Mouse (Mus musculus): ENCODE data around the gene Chrnb2. TPM values are rescaled to one million over a fixed set of nuclear protein-coding genes. Genes with fewer than 3 reads are reported as not detected.
A peak's percentile ranks its signal among the peaks of the same experiment; 100 is the strongest.

Chrnb2 gene
- total RNA-seq, 2 experiments from 2014 or later: 0.38 to 1.0 TPM

- ATAC-seq (replicated peaks; ENCODE audit: low FRiP score, low TSS enrichment, poor library complexity, severe bottlenecking): no peak
These were observed 40.9 kb downstream of the Chrnb2 start for GRCm38 (mm10) chr3:89723400-89724084.

- no peak for ATAC-seq (replicated peaks; ENCODE audit: low FRiP score, low TSS enrichment, poor library complexity, severe bottlenecking)
These were observed 42.4 kb downstream of the Chrnb2 start for GRCm38 (mm10) chr3:89722032-89722431.

DNA sequence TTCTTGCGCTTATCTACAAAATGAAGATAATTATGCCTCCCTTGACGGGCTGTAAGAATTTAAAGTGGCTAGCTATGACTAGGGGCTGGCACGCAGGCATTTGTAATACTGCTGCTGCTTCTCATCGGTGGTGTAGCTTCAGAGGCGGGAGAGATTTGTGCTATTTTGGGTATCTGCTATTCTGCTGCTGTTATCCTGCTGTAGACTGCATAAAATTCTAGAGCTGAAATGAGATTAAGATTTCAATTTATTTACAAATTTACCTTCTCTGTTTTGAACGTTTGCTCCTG is 48.5 kb downstream of the Chrnb2 start:
- ATAC-seq (replicated peaks; ENCODE audit: low FRiP score, low TSS enrichment, poor library complexity, severe bottlenecking): no peak

DNA sequence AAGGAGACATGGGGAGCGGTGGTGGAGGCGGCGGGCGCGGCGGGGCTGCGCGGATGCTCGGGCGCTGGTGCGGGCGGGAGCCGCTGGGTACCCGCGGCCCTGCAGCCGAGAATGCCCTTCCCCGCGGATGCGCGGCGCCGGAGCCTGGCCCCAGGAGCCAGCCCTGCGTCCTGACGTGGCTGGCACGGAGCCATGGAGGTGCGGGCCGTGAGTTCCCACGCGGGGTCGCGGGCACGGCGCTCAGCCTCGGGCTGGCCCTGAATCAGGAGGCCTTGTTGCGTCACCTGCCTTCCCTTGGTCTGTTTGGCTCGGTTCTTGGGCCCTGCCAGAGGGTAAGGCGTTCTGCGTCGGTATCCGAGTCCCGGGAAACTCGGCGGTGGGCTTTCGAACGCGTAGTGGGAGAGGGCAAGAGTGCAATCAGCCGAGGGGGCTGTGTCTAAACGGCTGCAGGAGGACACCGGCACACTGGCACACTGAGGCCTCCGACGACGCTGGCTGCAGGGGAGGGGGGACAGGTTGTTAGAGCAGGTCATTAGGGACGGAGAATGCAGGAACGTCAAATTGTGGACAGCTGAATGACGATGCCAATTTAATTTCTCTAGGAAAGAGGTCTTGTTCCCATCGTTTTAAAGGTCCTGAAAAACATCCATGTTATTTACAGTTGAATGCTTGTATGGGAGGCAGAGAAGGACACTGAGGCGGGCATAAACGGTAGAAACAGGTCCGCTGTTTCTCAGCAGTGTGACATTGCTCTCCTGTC is 49.0 kb downstream of the Chrnb2 start:
- peak; percentile 24 for ATAC-seq (replicated peaks; ENCODE audit: low FRiP score, low TSS enrichment, poor library complexity, severe bottlenecking)

- ATAC-seq (replicated peaks; ENCODE audit: low FRiP score, low TSS enrichment, poor library complexity, severe bottlenecking): peak; percentile 85
These were observed 49.8 kb downstream of the Chrnb2 start, which contains the start of gene Adar for GRCm38 (mm10) chr3:89714359-89715206. Gene Adar, plus strand, starts transcription at chr3:89715022.

GRCm38 (mm10) chr3:89704064-89704463 is 60.4 kb downstream of the Chrnb2 start:
- ATAC-seq (replicated peaks; ENCODE audit: low FRiP score, low TSS enrichment, poor library complexity, severe bottlenecking): no peak

DNA sequence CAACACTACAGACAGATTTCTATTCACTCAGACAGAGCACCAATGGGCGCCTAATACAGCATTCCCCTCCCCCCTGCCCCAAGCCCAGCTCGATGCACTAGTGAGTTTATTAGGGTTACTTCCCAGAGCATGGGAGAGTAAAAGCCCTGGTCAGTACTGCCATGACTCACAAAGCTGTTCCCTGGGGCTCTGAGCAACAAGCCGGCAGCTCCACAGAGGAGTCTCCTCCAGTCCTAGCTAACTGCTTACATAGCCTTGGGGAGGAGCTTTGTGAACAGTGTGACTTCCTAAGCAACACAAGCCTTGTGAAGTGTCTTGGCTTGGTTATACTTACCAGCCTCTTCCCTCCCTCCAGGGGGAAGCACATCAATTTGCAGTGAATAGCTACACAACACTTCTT is 60.8 kb downstream of the Chrnb2 start:
- no peak for ATAC-seq (replicated peaks; ENCODE audit: low FRiP score, low TSS enrichment, poor library complexity, severe bottlenecking)

GRCm38 (mm10) chr3:89700461-89700860 is 64.0 kb downstream of the Chrnb2 start:
- no peak for ATAC-seq (replicated peaks; ENCODE audit: low FRiP score, low TSS enrichment, poor library complexity, severe bottlenecking)

DNA sequence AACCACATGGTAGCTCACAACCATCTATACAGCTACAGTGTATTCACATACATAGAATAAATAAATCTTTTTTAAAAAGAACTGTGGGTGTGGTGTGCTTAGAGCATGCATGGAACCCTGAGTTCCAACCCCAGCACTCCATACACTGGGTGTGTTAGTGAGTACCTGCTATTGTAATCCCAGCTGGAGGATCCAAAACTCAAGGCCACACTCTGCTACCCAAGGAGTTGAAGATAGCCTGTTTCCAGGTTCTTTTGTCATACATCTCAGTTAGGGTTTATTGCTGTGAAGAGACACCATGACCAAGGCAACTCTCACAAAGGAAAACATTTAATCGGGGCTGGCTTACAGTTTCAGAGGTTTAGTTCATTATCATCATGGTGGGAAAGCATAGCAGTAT is 65.5 kb downstream of the Chrnb2 start:
- no peak for ATAC-seq (replicated peaks; ENCODE audit: low FRiP score, low TSS enrichment, poor library complexity, severe bottlenecking)

Other genes starting within 250 kb of the Chrnb2 start
- not detected in 2 replicates for gene Kcnn3, start 244.5 kb downstream of the Chrnb2 start, total RNA-seq (2014; fragmentation: Nextera tagmentation)
- not detected in 2 replicates for gene Kcnn3, start 244.5 kb downstream of the Chrnb2 start, total RNA-seq (2017)
- 44.0 and 50.6 TPM in 2 replicates for gene Adar, start 49.6 kb downstream of the Chrnb2 start, total RNA-seq (2014; fragmentation: Nextera tagmentation)
- gene Adar, start 49.6 kb downstream of the Chrnb2 start, total RNA-seq (2017): 21.0 and 29.4 TPM in 2 replicates
- gene Ube2q1, start 9.0 kb upstream of the Chrnb2 start, total RNA-seq (2014; fragmentation: Nextera tagmentation): 51.3 and 53.5 TPM in 2 replicates
- gene Ube2q1, start 9.0 kb upstream of the Chrnb2 start, total RNA-seq (2017): 89.0 and 89.6 TPM in 2 replicates
- gene She, start 66.7 kb upstream of the Chrnb2 start, total RNA-seq (2014; fragmentation: Nextera tagmentation): not detected in 2 replicates
- gene She, start 66.7 kb upstream of the Chrnb2 start, total RNA-seq (2017): not detected in 2 replicates
- gene Il6ra, start 148.6 kb upstream of the Chrnb2 start, total RNA-seq (2014; fragmentation: Nextera tagmentation): 0.27 TPM in 1 of 2 replicates, not detected in the other
- gene Il6ra, start 148.6 kb upstream of the Chrnb2 start, total RNA-seq (2017): 0.80 TPM in 2 replicates
- gene Atp8b2, start 198.9 kb upstream of the Chrnb2 start, total RNA-seq (2014; fragmentation: Nextera tagmentation): 4.6 and 9.4 TPM in 2 replicates
- 7.8 and 12.8 TPM in 2 replicates for gene Atp8b2, start 198.9 kb upstream of the Chrnb2 start, total RNA-seq (2017)
- gene Hax1, start 234.1 kb upstream of the Chrnb2 start, total RNA-seq (2014; fragmentation: Nextera tagmentation): 162 and 225 TPM in 2 replicates
- 72.2 and 78.6 TPM in 2 replicates for gene Hax1, start 234.1 kb upstream of the Chrnb2 start, total RNA-seq (2017)